Mouse (Mus musculus): ENCODE measurements around the gene Sult2a7. TPM values are rescaled to one million over a fixed set of nuclear protein-coding genes. Genes with fewer than 3 reads are reported as not detected.

The Sult2a7 gene
- not detected for total RNA-seq (2021)
- long read RNA-seq, experiment 1, result 0 reads
- long read RNA-seq, experiment 2, result 0 reads

GRCm38 (mm10) chr7:14494130-14494529 lies at the start of gene Sult2a7:
TSS of gene Sult2a7 (minus strand) at chr7:14494230.
- DNase-seq, result no peak
- intact Hi-C loops (cut with DNase I), result no loop called here
- no peak within 1 kb of the TSS for H3K27ac ChIP-seq
- no peak within 1 kb of the TSS for H3K4me3 ChIP-seq
- TF ChIP-seq CTCF (IDR thresholded peaks at IDR 0.05), result no peak

GRCm38 (mm10) chr7:14525280-14525679 lies 31.2 kb upstream of the Sult2a7 start:
- no peak for TF ChIP-seq CTCF (IDR thresholded peaks at IDR 0.05)
- intact Hi-C loops (cut with DNase I), result no loop called here
- Histone ChIP-seq H3K27ac (no peak overlapping the region), H3K4me3 (no peak overlapping the region)
- DNase-seq, result no peak

GRCm38 (mm10) chr7:14522636-14523035 lies 28.6 kb upstream of the Sult2a7 start:
- intact Hi-C loops (cut with DNase I), result no loop called here
- no peak overlapping the region for H3K27ac ChIP-seq
- DNase-seq, result no peak
- H3K4me3 ChIP-seq, result no peak overlapping the region
- no peak for TF ChIP-seq CTCF (IDR thresholded peaks at IDR 0.05)

- TF ChIP-seq CTCF (IDR thresholded peaks at IDR 0.05), result no peak
- intact Hi-C loops (cut with DNase I), result no loop called here
- DNase-seq, result no peak
- Histone ChIP-seq H3K27ac (no peak overlapping the region), H3K4me3 (no peak overlapping the region)
Measured at GRCm38 (mm10) chr7:14518301-14518700, 24.3 kb upstream of the Sult2a7 start.

- no peak for TF ChIP-seq CTCF (IDR thresholded peaks at IDR 0.05)
- H3K4me3 ChIP-seq, result no peak overlapping the region
- intact Hi-C loops (cut with DNase I), result no loop called here
- H3K27ac ChIP-seq, result no peak overlapping the region
- DNase-seq, result no peak
Measured at GRCm38 (mm10) chr7:14492886-14493285, 1.1 kb downstream of the Sult2a7 start.

- intact Hi-C loops (cut with DNase I), result no loop called here
- TF ChIP-seq CTCF (IDR thresholded peaks at IDR 0.05), result no peak
Measured at GRCm38 (mm10) chr7:14446534-14446933, 47.5 kb downstream of the Sult2a7 start, which contains the start of gene Sult2a8. TSS of gene Sult2a8 (minus strand) at chr7:14446769.

GRCm38 (mm10) chr7:14439581-14439980 lies 54.4 kb downstream of the Sult2a7 start:
- intact Hi-C loops (cut with DNase I), result no loop called here
- no peak for TF ChIP-seq CTCF (IDR thresholded peaks at IDR 0.05)
- no peak for DNase-seq
- Histone ChIP-seq H3K4me3 (no peak overlapping the region), H3K27ac (no peak overlapping the region)

More at GRCm38 (mm10) chr7:14446534-14446933, 47.5 kb downstream of the Sult2a7 start, which contains the start of gene Sult2a8:
- Histone ChIP-seq H3K27ac (no peak within 1 kb of the TSS), H3K4me3 (no peak within 1 kb of the TSS)
- no peak for DNase-seq

GRCm38 (mm10) chr7:14438484-14438883 lies 55.5 kb downstream of the Sult2a7 start:
- intact Hi-C loops (cut with DNase I), result no loop called here
- no peak for DNase-seq
- Histone ChIP-seq H3K4me3 (no peak overlapping the region), H3K27ac (no peak overlapping the region)
- no peak for TF ChIP-seq CTCF (IDR thresholded peaks at IDR 0.05)

- no peak overlapping the region for H3K27ac ChIP-seq
- intact Hi-C loops (cut with DNase I), result no loop called here
- DNase-seq, result no peak
- TF ChIP-seq CTCF (IDR thresholded peaks at IDR 0.05), result no peak
- H3K4me3 ChIP-seq, result no peak overlapping the region
Measured at GRCm38 (mm10) chr7:14438029-14438428, 56.0 kb downstream of the Sult2a7 start.

Other genes starting within 250 kb of the Sult2a7 start
- not detected for gene Sult2a6, start 239.4 kb downstream of the Sult2a7 start, total RNA-seq (2021)
- not detected for gene Obox8, start 160.7 kb downstream of the Sult2a7 start, total RNA-seq (2021)
- not detected for gene Sult2a8, start 47.5 kb downstream of the Sult2a7 start, total RNA-seq (2021)
- not detected for gene Vmn1r90, start 69.3 kb upstream of the Sult2a7 start, total RNA-seq (2021)
- not detected for gene Obox7, start 165.3 kb upstream of the Sult2a7 start, total RNA-seq (2021)